9 mouse cellular contexts compared by ENCODE assay signal in genomic region chr4:141867498-141867897, GRCm38 (mm10). TPM values are rescaled to one million over a fixed set of nuclear protein-coding genes. Genes with fewer than 3 reads are reported as not detected.
DNase-seq lines count a peak whose midpoint lies in the region; ATAC-seq lines count a peak whose summit lies in the region.
"Had no signal": no experiment of that assay in that cellular context is flagged by ENCODE, and none has a peak within 500 bp of the region (broad histone marks: within the 10 kb centered on the region; RNA-seq: fewer than 3 reads in every experiment).

No protein-coding gene starts in this region.

- H3K9ac ChIP-seq in heart, embryonic 11.5 days (ENCODE audit: low read depth, low read length), result 0 out of 2 replicates have a peak overlapping the region, but pooled peaks have one; percentile 39
- H3K9ac ChIP-seq in neural tube, embryonic 14.5 days (replicated peaks; ENCODE audit: low read depth, low read length), result no peak overlapping the region
- H3K9ac ChIP-seq: liver, embryonic 13.5 days had no signal

- ATAC-seq in heart, embryonic 11.5 days (replicated peaks; ENCODE audit: insufficient number of reproducible peaks, low FRiP score, low TSS enrichment), result no peak
- peak; percentile 85 for ATAC-seq in neural tube, embryonic 14.5 days (ENCODE audit: low read depth)

- WGBS in heart, embryonic 11.5 days (ENCODE audit: insufficient replicate concordance), result 39% methylated on average over 4 of the region's 4 CpGs
- 19% methylated on average over 4 of the region's 4 CpGs for WGBS in neural tube, embryonic 14.5 days

- H3K4me1 ChIP-seq in heart, embryonic 11.5 days (ENCODE audit: control insufficient read depth, insufficient read depth, low read length), result peaks cover 72% of the 10 kb centered on the region
- peaks cover 24% of the 10 kb centered on the region for H3K4me1 ChIP-seq in neural tube, embryonic 14.5 days (ENCODE audit: control insufficient read depth, insufficient read depth, low read length)

- no peaks in the 10 kb centered on the region for H3K27me3 ChIP-seq in heart, embryonic 11.5 days (ENCODE audit: control insufficient read depth, insufficient read depth, low read length)
- H3K27me3 ChIP-seq in neural tube, embryonic 14.5 days (ENCODE audit: control insufficient read depth, insufficient read depth, low read length), result no peaks in the 10 kb centered on the region
- H3K27me3 ChIP-seq: liver, embryonic 13.5 days had no signal

- peak overlapping the region; percentile 91 for H3K27ac ChIP-seq in heart, embryonic 11.5 days (ENCODE audit: low read depth, low read length)
- H3K27ac ChIP-seq in neural tube, embryonic 14.5 days (ENCODE audit: low read depth, low read length), result peak overlapping the region; percentile 60
- H3K27ac ChIP-seq: liver, embryonic 13.5 days had no signal

- peak; percentile 69 for DNase-seq in cerebellum, adult 11-12 months
- no peak for DNase-seq in cerebellum, adult 8-10 months
- DNase-seq in right cerebral cortex, postnatal 10 days (ENCODE audit: low spot score in 2 of 2), result peak; percentile 86 to 88
- DNase-seq in right cerebral cortex, postnatal 25 days, result no peak
- DNase-seq in kidney, postnatal 36 days, result peak; percentile 47 to 75
- no peak for DNase-seq in ovary, postnatal 36 days (ENCODE audit: low spot score)
- DNase-seq: liver, embryonic 13.5 days had no signal

- peak overlapping the region; percentile 50 for H3K4me2 ChIP-seq in heart, embryonic 11.5 days
- H3K4me2 ChIP-seq in neural tube, embryonic 14.5 days (ENCODE audit: low read depth, low read length), result 0 out of 2 replicates have a peak overlapping the region, but pooled peaks have one; percentile 11
- H3K4me2 ChIP-seq: liver, embryonic 13.5 days had no signal

- no peak overlapping the region for H3K4me3 ChIP-seq in heart, embryonic 11.5 days (ENCODE audit: low read depth, low read length)
- H3K4me3 ChIP-seq in neural tube, embryonic 14.5 days (ENCODE audit: low read depth, low read length), result no peak overlapping the region
- H3K4me3 ChIP-seq: liver, embryonic 13.5 days had no signal

- H3K36me3 ChIP-seq in heart, embryonic 11.5 days (ENCODE audit: control insufficient read depth, insufficient read depth, low read length), result peaks cover 13% of the 10 kb centered on the region; the same call in 1 of the 2 replicates
- no peaks in the 10 kb centered on the region for H3K36me3 ChIP-seq in neural tube, embryonic 14.5 days (ENCODE audit: control insufficient read depth, insufficient read depth, low read length)

- H3K9me3 ChIP-seq in heart, embryonic 11.5 days (replicated peaks; ENCODE audit: control insufficient read depth, low read length), result no peaks in the 10 kb centered on the region
- no peaks in the 10 kb centered on the region for H3K9me3 ChIP-seq in neural tube, embryonic 14.5 days (ENCODE audit: control insufficient read depth, low read length)
- H3K9me3 ChIP-seq: liver, embryonic 13.5 days had no signal

RNA-seq across cellular contexts. Expression of gene Efhd2, which starts 7.2 kb away (rescaled TPM):
- polyA plus RNA-seq in heart, embryonic 11.5 days (2014; fragmentation: Nextera tagmentation; extraction: Ambion mirVana), result 59.2 and 63.4 TPM in 2 replicates
- polyA plus RNA-seq in neural tube, embryonic 14.5 days (2014; fragmentation: Nextera tagmentation; extraction: Ambion mirVana), result 33.2 and 36.3 TPM in 2 replicates

RNA-seq across cellular contexts. Expression of gene Ctrc, which starts 21.3 kb away (rescaled TPM):
- polyA plus RNA-seq in heart, embryonic 11.5 days (2014; fragmentation: Nextera tagmentation; extraction: Ambion mirVana), result not detected in 2 replicates
- not detected in 2 replicates for polyA plus RNA-seq in neural tube, embryonic 14.5 days (2014; fragmentation: Nextera tagmentation; extraction: Ambion mirVana)
- polyA plus RNA-seq: liver, embryonic 13.5 days had no signal

RNA-seq across cellular contexts. Expression of gene Cela2a, which starts 41.5 kb away (rescaled TPM):
- polyA plus RNA-seq in heart, embryonic 11.5 days (2014; fragmentation: Nextera tagmentation; extraction: Ambion mirVana), result not detected in 2 replicates
- polyA plus RNA-seq in neural tube, embryonic 14.5 days (2014; fragmentation: Nextera tagmentation; extraction: Ambion mirVana), result not detected in 2 replicates

Comparison
In these comparisons a context has a peak if more than half of its experiments do, and no peak if none do; other contexts are left out.
1. DNase-seq: peak in cerebellum, adult 11-12 months (single experiment), right cerebral cortex, postnatal 10 days (2 of 2) and kidney, postnatal 36 days (2 of 2); none in cerebellum, adult 8-10 months (single experiment), right cerebral cortex, postnatal 25 days (single experiment) and ovary, postnatal 36 days (single experiment).